Mouse (Mus musculus) right cerebral cortex, postnatal 10 days (tissue): ENCODE data around the gene Prune1.

Experiments
- DNase-seq, 2 experiments: peaks; one replicate each; pipeline ENCODE4 v3.0.0; 2021; ENCODE audit warnings: low spot score in 2 of 2

Prune1 gene

DNA sequence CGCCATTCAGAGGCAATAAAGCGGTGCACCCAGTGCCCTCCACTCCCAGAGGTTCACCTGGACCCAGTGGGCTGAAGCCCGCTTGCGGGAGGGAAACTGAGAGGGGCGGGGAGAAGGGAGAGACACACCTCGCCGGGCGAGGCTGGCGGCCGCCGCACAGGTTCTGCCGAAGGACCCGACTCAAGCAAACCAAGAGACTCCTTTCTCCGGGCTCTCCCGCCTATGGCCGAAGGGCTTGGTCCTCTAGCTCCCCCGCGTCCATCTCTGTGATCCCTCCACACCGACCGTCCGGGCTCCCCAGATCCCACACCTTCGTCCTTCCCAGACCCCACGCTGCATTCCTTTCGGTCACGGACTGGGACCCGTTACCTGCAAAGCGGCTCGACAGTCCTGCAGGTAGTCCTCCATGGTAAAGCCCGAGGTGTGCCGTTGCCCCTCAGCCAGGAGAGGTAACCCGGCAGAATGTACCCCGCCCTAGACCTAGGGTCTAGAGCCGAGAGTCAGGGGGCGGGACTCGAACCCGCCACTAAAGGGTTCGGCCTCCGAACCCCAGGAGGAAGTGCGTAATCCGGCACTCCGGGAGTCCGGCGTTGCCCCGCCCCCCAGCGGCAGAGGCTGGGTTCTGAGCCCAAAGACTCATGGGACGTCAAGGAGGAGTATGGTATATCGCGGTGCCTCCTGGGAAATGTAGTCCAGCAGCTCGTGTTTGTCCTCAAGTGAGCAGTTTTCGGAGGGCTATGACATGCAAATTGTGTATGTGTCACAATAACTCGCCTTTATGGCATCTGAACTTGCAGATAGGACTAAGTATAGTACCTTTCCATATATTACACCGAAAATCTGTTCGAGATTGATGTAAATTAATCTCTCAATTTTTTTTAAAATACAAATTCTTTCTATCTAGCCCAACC is at the start of gene Prune1, which contains the start of gene Mindy1:
Gene Prune1 (minus strand): TSS at position 861 of the 911 bp plus-strand sequence.
Gene Mindy1 (plus strand): TSS at position 130 of the 911 bp plus-strand sequence.
- peak; percentile 99 for DNase-seq

DNA sequence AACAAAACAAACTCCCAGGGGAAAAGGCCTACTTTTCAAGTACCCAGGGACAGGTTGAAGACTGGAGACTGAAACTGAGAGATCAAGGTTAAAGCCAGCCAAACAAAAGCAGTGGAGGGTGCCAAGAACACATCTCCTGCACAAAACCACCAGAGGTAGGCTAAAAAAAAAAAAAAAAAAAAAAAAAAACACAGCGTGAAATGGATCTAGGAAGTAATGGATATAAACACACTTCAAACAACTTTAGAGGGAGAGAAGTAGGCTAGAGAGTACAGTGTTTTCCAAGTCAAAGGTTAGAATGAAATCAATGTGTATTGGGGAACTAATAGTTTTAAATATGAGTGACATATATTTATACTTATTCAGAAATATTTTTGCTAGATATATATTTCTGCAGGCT is 49.7 kb upstream of the Prune1 start:
- no peak for DNase-seq

DNA sequence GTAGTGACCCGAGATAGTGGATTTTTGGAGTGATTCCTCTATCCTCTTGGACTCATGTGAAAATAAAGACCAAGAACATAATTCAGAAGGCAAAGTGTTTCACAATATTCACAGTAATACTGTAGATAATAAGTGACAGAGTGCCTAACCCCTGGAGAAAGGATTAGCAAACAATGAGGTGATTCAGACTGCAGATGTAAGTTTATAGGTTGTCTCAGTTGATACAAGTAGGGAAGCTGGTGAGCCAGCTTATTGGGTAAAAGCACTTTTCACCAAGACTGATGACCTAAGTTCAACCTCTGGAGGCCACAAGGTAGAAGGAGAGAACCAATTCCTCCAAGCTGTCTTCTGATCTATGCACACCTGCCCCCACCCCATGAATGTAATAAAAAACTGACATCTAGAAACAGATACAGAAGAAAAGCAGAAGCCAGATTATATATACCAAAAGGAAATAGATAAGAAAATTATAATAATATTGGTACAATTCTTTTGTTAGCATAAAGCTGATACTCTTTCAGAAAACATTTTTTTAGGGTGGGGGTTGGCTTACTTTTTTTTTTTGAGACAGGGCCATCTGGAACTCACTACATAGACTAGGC is 47.0 kb upstream of the Prune1 start:
- DNase-seq, result no peak

DNA sequence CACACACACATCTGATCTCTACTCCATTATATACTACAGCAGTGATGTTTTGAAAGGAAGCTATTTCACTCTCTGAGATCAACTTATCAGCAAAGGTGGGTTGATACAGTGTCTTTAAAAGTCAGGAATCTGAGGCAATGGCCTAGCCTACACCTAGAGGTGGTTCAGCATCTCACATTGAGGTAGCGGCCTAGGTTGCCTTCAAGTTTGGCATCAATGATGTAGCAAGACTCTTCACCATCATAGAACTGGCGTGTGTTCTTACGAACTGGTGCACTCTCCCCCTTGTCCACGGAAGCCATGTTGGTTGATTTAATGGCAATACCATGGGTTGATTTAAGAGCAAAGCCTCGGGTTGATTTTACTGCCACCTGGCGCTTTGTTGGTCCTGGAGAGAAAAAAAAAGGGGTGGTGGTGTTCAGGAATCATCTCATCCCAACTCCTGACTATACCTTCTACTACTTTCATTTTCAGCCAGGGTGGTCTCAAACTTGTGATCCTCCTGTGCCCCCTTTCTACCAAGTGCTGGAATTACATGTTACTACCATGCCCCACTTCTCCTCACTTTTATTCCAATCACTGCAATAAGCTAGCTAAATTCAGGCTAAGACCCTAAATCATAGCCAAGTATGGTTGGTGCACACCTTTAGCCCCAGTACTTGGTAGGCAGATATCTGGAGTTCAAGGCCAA is 42.7 kb upstream of the Prune1 start:
- DNase-seq, result no peak

DNA sequence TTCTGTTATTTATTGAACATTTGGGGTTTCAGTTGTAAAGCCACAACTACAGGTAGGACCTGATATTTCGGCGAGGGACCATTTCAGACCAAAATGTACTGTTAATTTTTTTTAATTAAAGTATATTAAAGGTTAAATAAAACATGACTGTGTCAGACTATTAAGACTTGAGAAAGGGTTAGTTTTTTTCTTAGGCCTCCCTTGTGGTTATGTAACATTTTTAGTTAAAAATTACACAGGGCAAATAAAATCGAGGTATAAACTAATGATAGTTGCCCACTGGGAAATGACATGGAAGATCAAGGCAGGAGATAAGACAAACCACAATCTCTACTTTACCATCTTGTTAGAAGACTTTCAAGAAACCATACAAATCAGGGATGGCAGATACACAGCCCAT is 41.6 kb upstream of the Prune1 start:
- no peak for DNase-seq

DNA sequence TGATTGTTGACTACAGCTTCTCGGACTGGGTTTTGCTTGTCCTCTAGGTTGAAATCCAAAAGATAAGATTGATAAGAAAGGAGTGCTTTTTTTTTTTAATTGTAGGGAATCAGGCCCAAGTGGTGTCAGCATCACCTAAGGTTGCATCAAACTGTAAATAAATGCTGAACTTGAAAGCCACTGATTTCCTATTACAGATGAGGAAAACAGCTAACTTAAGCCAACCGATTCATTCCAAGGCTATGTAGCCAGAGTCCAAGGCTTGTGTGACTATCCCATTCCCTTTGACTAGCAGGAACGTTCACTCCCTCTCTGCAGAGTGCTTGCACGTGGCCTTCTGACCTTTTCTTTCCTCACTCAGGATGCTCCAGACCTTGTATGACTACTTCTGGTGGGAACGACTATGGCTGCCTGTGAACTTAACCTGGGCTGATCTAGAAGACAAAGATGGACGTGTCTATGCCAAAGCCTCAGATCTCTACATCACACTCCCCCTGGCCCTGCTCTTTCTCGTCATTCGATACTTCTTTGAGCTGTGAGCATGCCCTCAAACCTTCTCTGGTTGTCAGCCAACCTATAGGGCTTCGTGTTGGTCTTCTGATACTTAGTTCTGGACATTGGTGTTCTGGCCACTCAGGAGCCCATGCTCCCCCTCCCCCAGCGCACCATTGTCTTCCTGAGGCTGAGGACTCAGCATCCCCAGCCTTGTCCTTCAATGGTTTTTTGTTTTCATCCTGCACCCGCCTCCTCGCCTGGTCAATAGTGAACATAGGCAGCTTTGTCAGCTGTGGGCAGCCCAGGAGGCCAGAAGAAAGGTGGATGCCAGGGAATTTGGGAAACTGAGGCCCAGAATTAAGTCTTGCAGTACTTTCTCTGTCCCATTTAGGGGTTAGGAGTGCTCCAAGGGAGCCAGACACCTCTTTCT is 38.1 kb upstream of the Prune1 start:
- no peak for DNase-seq

DNA sequence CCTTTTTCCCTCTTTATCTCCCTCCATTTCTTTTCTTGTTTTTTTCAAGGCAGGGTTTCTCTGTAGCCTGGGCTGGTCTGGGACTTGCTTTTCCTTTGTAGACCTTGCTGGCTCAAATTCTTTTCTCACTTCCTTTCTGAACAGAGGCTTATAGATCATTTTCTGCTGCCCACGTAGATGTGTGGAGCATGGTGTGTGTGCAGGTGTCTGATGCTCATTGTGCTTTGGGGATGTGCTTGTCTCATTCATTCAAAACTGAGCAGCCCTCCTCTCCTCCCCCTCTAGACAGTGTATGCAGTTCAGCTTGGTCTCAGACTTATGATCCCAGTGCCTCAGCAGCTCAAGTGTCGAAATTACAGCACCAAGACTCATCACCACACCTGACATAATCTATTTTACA is 37.2 kb upstream of the Prune1 start:
- no peak for DNase-seq

DNA sequence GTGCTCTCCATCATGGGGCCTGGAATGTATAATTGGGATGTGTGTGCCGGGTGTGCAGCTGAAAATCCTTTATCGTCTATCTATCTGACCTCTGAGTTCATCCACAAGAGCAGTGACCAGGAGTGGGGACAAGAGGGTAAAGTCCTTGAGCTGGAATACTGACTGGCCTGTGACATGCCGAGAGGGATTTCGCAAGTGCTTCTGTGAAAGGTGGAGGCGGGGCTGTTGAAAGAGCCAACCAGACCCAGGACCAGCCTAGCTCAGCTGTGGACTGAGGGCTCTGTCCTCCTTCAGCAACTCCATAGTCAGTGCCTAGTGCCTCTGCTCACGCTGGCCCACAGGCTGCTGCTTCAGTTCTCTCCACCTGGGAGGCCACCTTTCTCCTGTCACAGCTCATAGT is 36.7 kb upstream of the Prune1 start:
- DNase-seq, result no peak

DNA sequence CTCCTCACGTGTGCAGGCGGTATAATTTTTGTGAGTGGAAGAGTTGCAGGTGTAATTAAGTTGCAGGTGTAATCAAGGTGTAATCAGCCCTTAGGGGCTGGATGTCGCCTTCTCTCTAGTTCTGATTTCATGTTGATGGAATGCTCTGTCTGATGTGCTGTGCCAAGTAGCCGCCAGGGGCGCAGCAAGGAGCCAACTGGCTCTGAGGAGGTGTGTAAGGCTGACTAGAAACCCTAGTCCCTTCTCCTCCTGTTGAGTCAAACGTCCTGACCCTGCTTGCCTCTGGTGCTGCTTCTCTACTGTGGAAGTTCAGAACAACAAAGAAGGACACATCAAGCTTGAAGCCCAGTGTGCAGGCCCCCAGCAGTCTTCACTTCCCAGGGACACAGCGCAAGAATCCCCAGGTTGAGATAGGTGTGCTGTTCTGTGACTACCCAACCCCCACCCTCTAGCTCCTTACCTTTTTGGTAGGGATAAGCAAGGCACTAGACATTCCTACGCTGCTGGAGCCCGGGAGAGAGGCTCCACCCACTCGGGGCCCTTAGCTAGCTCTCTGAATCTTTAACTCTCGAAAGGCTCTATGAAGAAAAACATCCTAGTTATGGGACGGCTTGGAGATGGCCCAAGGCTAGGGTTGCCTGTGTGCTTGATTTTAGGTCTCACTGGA is 35.7 kb upstream of the Prune1 start:
- DNase-seq, result peak; percentile 70 to 79

DNA sequence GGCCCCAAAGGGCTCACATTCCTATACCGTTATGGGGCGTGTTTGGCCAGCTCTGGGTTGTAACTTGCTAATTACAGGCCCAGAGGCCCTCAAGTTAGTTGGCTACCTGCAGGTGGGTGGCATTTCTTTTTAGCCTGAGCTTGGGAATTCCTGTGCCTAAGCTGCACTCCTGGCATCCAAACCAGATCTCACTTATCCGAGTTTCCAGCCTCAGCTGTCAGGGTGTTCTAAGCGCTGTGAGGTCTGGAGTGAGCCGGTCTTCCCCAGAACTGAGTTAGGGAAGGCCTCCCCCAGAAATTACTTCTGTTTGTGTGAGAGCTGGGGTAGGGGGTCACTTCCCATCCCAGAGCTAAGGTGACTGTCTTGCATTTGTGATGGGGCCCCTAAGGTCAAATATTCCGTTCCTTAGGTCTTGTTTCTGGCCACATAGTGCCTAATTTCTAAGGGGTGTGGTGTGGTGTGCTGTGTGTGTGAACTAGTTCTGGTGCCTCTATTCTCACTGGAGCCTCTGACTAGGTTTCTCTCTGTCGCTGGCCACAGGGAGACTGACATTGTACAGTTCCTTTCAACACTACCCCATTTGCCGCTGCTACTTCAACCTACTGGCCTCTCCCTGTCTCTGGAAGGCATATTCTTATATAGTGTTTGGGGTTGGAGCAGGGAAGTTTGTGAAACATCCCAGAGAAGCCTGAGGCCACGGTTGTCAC is 34.1 kb upstream of the Prune1 start:
- no peak for DNase-seq

DNA sequence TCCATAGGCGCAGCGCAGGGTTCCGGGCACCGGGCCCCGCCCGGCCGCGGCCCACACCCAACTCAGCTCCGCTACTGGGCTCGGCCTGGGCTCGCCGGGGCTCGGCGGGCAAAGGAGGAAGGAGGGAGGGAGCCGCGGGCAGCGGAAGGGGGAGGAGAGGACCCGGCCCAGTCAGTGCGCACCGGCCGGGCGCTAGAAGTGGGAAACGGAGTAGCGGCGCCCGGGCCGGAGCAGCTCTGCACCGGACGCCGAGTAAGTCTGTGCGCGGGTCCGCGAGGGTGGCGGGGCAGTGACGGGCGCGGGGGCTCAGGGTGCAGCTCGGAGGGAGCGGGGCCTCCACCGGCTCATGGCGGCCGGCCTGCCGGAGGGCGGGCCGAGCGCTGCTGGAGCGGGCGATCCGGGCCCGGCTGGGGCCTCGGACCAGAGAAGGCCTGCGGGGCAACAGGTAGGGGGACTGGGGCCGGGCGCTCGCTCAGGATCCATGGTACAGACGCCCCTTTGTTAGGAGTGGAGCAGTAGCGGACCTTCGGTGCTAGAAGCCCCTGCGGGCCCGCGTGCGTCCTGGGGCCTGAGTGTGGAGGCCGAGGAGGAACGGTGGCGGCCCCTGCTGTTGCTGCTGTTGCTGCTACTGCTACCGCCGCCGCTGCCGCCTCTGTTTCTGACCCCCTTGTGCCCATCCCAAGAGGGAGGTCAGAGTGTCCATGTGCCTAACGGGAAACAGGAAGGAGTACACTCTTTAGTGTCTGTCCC is 33.4 kb upstream of the Prune1 start:
- DNase-seq, result peak; percentile 82 to 86

DNA sequence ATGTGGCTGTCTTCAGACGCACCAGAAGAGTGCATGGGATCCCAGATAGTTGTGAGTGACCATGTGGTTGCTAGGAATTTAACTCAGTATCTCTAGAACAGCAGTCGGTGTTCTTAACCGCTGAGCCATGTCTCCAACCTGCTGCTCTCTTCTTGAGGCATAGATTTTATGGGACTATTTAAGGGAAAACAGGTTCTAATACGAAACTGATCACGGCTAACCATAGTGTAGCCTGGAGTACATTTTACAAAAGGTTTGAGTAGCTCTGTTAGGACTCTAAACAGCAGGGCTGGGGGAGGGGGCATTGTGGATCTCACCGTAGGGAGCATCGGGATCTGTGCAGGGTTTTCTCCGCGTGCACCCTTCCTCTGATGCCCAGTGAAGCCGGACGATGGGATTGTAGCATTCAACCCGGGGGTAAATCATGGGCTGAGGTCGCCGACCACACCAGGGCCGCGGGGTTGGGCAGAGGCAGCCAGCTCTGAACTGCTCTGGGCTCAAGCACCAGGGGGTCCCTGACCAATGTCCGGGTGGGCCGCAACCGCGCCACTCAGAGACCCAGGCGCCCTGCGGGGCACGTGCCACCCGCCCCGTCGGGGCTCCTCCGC is 32.7 kb upstream of the Prune1 start, which contains the start of gene Cers2:
Gene Cers2 (plus strand): TSS at position 306 of the 608 bp plus-strand sequence.
- peak; percentile 33 to 40 for DNase-seq

DNA sequence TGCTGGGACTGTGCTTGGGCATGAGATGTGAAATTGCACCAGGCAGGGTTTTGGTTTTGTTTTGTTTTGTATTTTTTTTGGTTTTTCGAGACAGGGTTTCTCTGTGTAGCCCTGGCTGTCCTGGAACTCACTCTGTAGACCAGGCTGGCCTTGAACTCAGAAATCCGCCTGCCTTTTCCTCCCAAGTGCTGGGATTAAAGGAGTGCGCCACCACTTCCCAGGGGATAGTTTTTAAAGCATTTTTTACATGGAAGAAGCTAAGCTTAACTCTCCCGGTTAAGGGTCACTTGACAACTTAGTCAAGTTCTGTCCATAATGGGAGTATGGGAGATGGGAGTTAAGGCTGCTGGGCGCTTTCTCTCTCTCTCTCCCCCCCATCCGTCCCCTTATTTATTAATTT is 32.2 kb upstream of the Prune1 start:
- no peak for DNase-seq

DNA sequence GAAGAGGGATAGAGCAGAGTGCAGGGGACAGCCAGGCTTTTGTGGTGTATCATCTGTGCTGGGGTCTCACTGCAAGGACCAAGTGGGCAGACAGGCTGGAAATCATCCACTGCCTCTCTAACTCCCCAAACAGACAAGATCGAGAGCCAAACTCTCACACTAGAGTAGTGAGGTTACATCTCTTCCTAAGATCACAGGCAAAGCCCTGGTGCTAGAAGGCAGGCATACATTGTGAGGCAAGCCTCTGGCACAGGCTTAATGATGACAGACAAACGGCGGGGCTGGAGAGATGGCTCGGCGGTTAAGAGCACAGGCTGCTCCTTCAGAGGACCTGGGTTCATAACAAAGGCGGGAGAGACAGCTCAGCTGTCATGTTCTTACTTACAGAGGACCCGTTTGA is 31.6 kb upstream of the Prune1 start:
- no peak for DNase-seq

DNA sequence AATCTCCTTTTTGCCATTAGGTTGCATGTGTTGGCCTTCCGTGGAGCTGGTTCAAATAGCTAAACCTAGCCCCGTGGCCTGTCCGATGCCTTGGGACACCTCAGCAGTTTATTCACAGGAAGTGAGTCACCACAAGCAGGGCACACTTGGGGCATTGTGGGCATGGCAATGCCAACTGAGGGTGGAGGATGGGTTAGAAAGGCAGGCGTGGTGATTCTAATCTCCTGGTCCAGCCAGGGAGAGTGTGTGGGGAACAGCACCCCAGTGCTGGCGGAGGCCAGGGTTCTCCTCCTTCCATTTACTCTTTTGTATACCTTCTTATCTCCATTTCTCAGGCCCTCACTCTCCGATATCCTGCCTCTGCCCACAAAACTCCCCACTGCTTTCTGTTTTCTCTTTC is 30.7 kb upstream of the Prune1 start:
- no peak for DNase-seq

DNA sequence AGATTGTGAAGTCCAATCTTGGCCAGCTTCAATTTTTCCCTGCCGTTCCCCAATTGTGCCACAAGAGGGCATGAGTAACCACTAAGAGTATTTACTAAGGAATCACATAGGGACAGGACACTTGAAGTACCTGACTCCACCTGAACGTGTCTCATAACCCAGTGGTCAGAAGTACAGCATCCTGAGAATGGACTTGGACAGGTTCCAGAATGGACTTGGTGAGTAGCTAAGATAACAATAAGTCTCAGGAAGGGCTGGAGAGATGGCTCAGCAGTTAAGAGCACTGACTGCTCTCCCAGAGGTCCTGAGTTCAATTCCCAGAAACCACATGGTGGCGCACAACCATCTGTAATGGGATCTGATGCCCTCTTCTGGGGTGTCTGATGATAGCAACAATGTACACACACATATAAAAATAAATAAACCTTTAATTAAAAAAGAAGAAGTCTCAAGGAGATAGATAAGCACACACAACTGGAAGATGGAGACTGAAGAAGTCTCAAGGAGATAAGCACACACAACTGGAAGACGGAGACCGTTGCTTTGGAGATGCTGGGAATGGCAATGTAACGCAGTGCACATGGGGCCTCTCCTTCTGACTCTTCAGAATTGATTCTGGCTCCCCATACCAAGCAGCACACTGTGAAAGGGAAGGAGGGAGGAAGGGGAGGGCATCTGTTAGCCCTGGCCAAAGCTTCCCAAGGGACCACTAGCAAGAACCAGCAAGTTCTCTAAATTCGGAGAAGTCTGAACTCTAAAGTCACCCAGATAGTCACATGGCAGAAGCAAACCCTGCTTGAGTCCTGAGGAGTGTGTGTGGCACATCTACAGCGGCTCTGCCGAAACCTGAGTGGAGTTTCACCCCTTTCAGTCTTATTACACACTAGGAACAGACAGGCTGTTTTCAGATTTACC is 29.3 kb upstream of the Prune1 start:
- DNase-seq, result peak; percentile 65 to 72

DNA sequence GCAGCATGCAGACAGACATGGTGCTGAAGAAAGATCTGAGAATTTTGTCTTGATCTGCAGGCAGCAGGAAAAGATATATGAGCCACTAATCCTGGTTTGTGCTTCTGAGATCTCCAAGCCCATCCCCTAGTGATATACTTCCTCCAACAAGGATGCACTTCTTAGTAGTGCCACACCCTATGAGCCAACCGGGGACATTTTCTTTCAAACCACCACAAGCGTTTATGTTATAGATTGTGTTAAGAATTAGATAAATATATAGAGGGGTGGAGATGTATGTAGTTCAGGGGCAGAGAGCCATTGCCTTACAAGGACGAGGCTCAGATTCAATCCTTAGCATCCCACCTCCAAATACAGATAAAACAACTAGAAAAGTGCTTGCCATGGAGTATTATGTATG is 28.6 kb upstream of the Prune1 start:
- no peak for DNase-seq

DNA sequence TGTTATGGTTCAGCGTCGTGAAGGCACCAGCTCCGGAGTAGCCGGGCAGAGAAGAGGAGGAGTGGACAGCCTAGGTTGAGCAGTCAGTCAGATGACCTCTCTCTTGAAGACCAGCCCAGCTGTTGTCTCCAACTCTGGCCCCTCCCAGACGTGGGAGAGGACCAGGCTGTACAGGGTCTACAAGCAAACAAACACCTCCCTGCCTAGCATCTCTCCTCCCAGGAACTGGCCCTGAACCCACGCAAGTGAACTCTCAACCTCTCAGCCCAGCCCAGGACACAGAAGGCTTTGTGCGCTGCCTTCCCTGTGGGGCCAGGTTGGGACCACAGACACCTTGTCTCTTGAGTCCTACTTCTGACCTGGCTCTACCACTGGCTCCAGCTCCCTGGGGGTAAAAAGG is 25.2 kb upstream of the Prune1 start, which contains the start of gene Anxa9:
Gene Anxa9 (minus strand): TSS at position 77 of the 400 bp plus-strand sequence.
- DNase-seq, result no peak
